Mouse (Mus musculus): Measurements from ENCODE around the gene Cgref1. TPM values are rescaled to one million over a fixed set of nuclear protein-coding genes. Genes with fewer than 3 reads are reported as not detected.
A peak's percentile ranks its signal among the peaks of the same experiment; 100 is the strongest.

The Cgref1 gene
- polyA plus RNA-seq, 1 experiment from 2014 or later, result 62.4 TPM

- Histone ChIP-seq H3K4me1 (replicated peaks; ENCODE audit: control insufficient read depth, insufficient read depth, low read length) (no peaks in the 10 kb centered on the region), H3K36me3 (replicated peaks; ENCODE audit: control insufficient read depth, insufficient read depth) (no peaks in the 10 kb centered on the region; the same call in 1 of the 2 replicates), H3K4me3 (replicated peaks; ENCODE audit: low read length) (no peak overlapping the region), H3K27me3 (ENCODE audit: control insufficient read depth, insufficient read depth, low read length) (no peaks in the 10 kb centered on the region), H3K4me2 (replicated peaks) (no peak overlapping the region), H3K9me3 (ENCODE audit: control insufficient read depth, low read length) (no peaks in the 10 kb centered on the region), H3K9ac (no peak overlapping the region), H3K27ac (no peak overlapping the region)
- WGBS, result 82% methylated on average over 4 of the region's 4 CpGs
- no peak for DNase-seq (ENCODE audit: low spot score)
- ATAC-seq (ENCODE audit: low FRiP score), result no peak
Observed at GRCm38 (mm10) chr5:30931378-30931777, 14.0 kb downstream of the Cgref1 start.

GRCm38 (mm10) chr5:30930846-30931245, 14.5 kb downstream of the Cgref1 start:
- no peaks in the 10 kb centered on the region for H3K27me3 ChIP-seq (ENCODE audit: control insufficient read depth, insufficient read depth, low read length)
- H3K27ac ChIP-seq, result no peak overlapping the region
- H3K9ac ChIP-seq, result no peak overlapping the region
- no peaks in the 10 kb centered on the region; the same call in 1 of the 2 replicates for H3K36me3 ChIP-seq (replicated peaks; ENCODE audit: control insufficient read depth, insufficient read depth)
- H3K4me3 ChIP-seq (replicated peaks; ENCODE audit: low read length), result no peak overlapping the region
- H3K4me1 ChIP-seq (replicated peaks; ENCODE audit: control insufficient read depth, insufficient read depth, low read length), result no peaks in the 10 kb centered on the region
- DNase-seq (ENCODE audit: low spot score) (no peak), ATAC-seq (ENCODE audit: low FRiP score) (no peak)
- 76% methylated on average over 6 of the region's 6 CpGs for WGBS
- H3K9me3 ChIP-seq (ENCODE audit: control insufficient read depth, low read length), result no peaks in the 10 kb centered on the region
- H3K4me2 ChIP-seq (replicated peaks), result no peak overlapping the region

- no peak overlapping the region for H3K9ac ChIP-seq
- 41% methylated on average over 4 of the region's 4 CpGs for WGBS
Observed at GRCm38 (mm10) chr5:30930121-30930520, 15.3 kb downstream of the Cgref1 start.

GRCm38 (mm10) chr5:30927945-30928529, 17.4 kb downstream of the Cgref1 start:
- Histone ChIP-seq H3K36me3 (replicated peaks; ENCODE audit: control insufficient read depth, insufficient read depth) (no peaks in the 10 kb centered on the region), H3K27me3 (ENCODE audit: control insufficient read depth, insufficient read depth, low read length) (no peaks in the 10 kb centered on the region), H3K4me2 (replicated peaks) (peak overlapping the region; percentile 32), H3K9ac (no peak overlapping the region), H3K4me1 (replicated peaks; ENCODE audit: control insufficient read depth, insufficient read depth, low read length) (no peaks in the 10 kb centered on the region), H3K4me3 (replicated peaks; ENCODE audit: low read length) (no peak overlapping the region), H3K9me3 (ENCODE audit: control insufficient read depth, low read length) (no peaks in the 10 kb centered on the region), H3K27ac (no peak overlapping the region)
- WGBS, result 41% methylated on average over 7 of the region's 7 CpGs
- DNase-seq (ENCODE audit: low spot score) (peak; percentile 72), ATAC-seq (ENCODE audit: low FRiP score) (peak; percentile 59)

More at GRCm38 (mm10) chr5:30930121-30930520, 15.3 kb downstream of the Cgref1 start:
- Histone ChIP-seq H3K27me3 (ENCODE audit: control insufficient read depth, insufficient read depth, low read length) (no peaks in the 10 kb centered on the region), H3K36me3 (replicated peaks; ENCODE audit: control insufficient read depth, insufficient read depth) (no peaks in the 10 kb centered on the region; the same call in 1 of the 2 replicates), H3K27ac (no peak overlapping the region), H3K4me1 (replicated peaks; ENCODE audit: control insufficient read depth, insufficient read depth, low read length) (no peaks in the 10 kb centered on the region), H3K4me2 (replicated peaks) (no peak overlapping the region), H3K9me3 (ENCODE audit: control insufficient read depth, low read length) (no peaks in the 10 kb centered on the region), H3K4me3 (replicated peaks; ENCODE audit: low read length) (no peak overlapping the region)
- peak; percentile 41; the same call in 1 of the 2 replicates for ATAC-seq (ENCODE audit: low FRiP score)
- DNase-seq (ENCODE audit: low spot score), result peak; percentile 83

- no peak overlapping the region for H3K4me2 ChIP-seq (replicated peaks)
- no peak overlapping the region for H3K4me3 ChIP-seq (replicated peaks; ENCODE audit: low read length)
- H3K9me3 ChIP-seq (ENCODE audit: control insufficient read depth, low read length), result no peaks in the 10 kb centered on the region
- ATAC-seq (ENCODE audit: low FRiP score) (no peak), DNase-seq (ENCODE audit: low spot score) (no peak)
- no peaks in the 10 kb centered on the region for H3K36me3 ChIP-seq (replicated peaks; ENCODE audit: control insufficient read depth, insufficient read depth)
- H3K27ac ChIP-seq, result no peak overlapping the region
- WGBS, result 90% methylated on average over 2 of the region's 2 CpGs
- no peaks in the 10 kb centered on the region for H3K27me3 ChIP-seq (ENCODE audit: control insufficient read depth, insufficient read depth, low read length)
- peaks cover 12% of the 10 kb centered on the region for H3K4me1 ChIP-seq (replicated peaks; ENCODE audit: control insufficient read depth, insufficient read depth, low read length)
- no peak overlapping the region for H3K9ac ChIP-seq
Observed at GRCm38 (mm10) chr5:30926073-30926472, 19.3 kb downstream of the Cgref1 start.

GRCm38 (mm10) chr5:30925217-30925616, 20.2 kb downstream of the Cgref1 start:
- Histone ChIP-seq H3K9ac (no peak overlapping the region), H3K4me2 (replicated peaks) (no peak overlapping the region), H3K4me1 (replicated peaks; ENCODE audit: control insufficient read depth, insufficient read depth, low read length) (peaks cover 12% of the 10 kb centered on the region), H3K9me3 (ENCODE audit: control insufficient read depth, low read length) (no peaks in the 10 kb centered on the region), H3K4me3 (replicated peaks; ENCODE audit: low read length) (no peak overlapping the region), H3K27me3 (ENCODE audit: control insufficient read depth, insufficient read depth, low read length) (no peaks in the 10 kb centered on the region), H3K36me3 (replicated peaks; ENCODE audit: control insufficient read depth, insufficient read depth) (no peaks in the 10 kb centered on the region), H3K27ac (no peak overlapping the region)
- ATAC-seq (ENCODE audit: low FRiP score), result no peak
- DNase-seq (ENCODE audit: low spot score), result no peak
- 92% methylated on average over 5 of the region's 5 CpGs for WGBS

- 86% methylated on average over 8 of the region's 8 CpGs for WGBS
- Histone ChIP-seq H3K4me1 (replicated peaks; ENCODE audit: control insufficient read depth, insufficient read depth, low read length) (peaks cover 12% of the 10 kb centered on the region), H3K36me3 (replicated peaks; ENCODE audit: control insufficient read depth, insufficient read depth) (no peaks in the 10 kb centered on the region), H3K27ac (no peak overlapping the region), H3K27me3 (ENCODE audit: control insufficient read depth, insufficient read depth, low read length) (no peaks in the 10 kb centered on the region), H3K9me3 (ENCODE audit: control insufficient read depth, low read length) (no peaks in the 10 kb centered on the region), H3K4me3 (replicated peaks; ENCODE audit: low read length) (no peak overlapping the region), H3K9ac (no peak overlapping the region), H3K4me2 (replicated peaks) (no peak overlapping the region)
- ATAC-seq (ENCODE audit: low FRiP score) (no peak), DNase-seq (ENCODE audit: low spot score) (no peak)
Observed at GRCm38 (mm10) chr5:30924614-30925013, 20.8 kb downstream of the Cgref1 start.

- H3K27me3 ChIP-seq (ENCODE audit: control insufficient read depth, insufficient read depth, low read length), result no peaks in the 10 kb centered on the region
- no peak overlapping the region for H3K4me3 ChIP-seq (replicated peaks; ENCODE audit: low read length)
- peaks cover 12% of the 10 kb centered on the region for H3K4me1 ChIP-seq (replicated peaks; ENCODE audit: control insufficient read depth, insufficient read depth, low read length)
- H3K36me3 ChIP-seq (replicated peaks; ENCODE audit: control insufficient read depth, insufficient read depth), result no peaks in the 10 kb centered on the region
- H3K9me3 ChIP-seq (ENCODE audit: control insufficient read depth, low read length), result no peaks in the 10 kb centered on the region
- ATAC-seq (ENCODE audit: low FRiP score) (no peak), DNase-seq (ENCODE audit: low spot score) (no peak)
- H3K9ac ChIP-seq, result no peak overlapping the region
- 85% methylated on average over 6 of the region's 6 CpGs for WGBS
- H3K4me2 ChIP-seq (replicated peaks), result no peak overlapping the region
- H3K27ac ChIP-seq, result no peak overlapping the region
Observed at GRCm38 (mm10) chr5:30923119-30923518, 22.3 kb downstream of the Cgref1 start.

- H3K4me2 ChIP-seq (replicated peaks), result peak overlapping the region; percentile 85
- peaks cover 12% of the 10 kb centered on the region for H3K4me1 ChIP-seq (replicated peaks; ENCODE audit: control insufficient read depth, insufficient read depth, low read length)
- no peak for DNase-seq (ENCODE audit: low spot score)
- H3K27ac ChIP-seq, result no peak overlapping the region
- H3K36me3 ChIP-seq (replicated peaks; ENCODE audit: control insufficient read depth, insufficient read depth), result no peaks in the 10 kb centered on the region
- H3K27me3 ChIP-seq (ENCODE audit: control insufficient read depth, insufficient read depth, low read length), result no peaks in the 10 kb centered on the region
- no peak for ATAC-seq (ENCODE audit: low FRiP score)
- H3K4me3 ChIP-seq (replicated peaks; ENCODE audit: low read length), result peak overlapping the region; percentile 45; the same call in 1 of the 2 replicates
- H3K9ac ChIP-seq, result 0 out of 2 replicates have a peak overlapping the region, but pooled peaks have one; percentile 53
- no peaks in the 10 kb centered on the region for H3K9me3 ChIP-seq (ENCODE audit: control insufficient read depth, low read length)
- WGBS, result 75% methylated on average over 10 of the region's 10 CpGs
Observed at GRCm38 (mm10) chr5:30922581-30923041, 22.8 kb downstream of the Cgref1 start.

Data from hindbrain, embryonic 14.5 days (tissue).